Mouse (Mus musculus) gastrocnemius, postnatal 36 days (tissue): ENCODE measurements around the gene Fam208a. TPM values are rescaled to one million over a fixed set of nuclear protein-coding genes. Genes with fewer than 3 reads are reported as not detected.

Experiments
- microRNA-seq, 2 experiments: library from miRNA; unstranded; fragments of <30 nt; microRNA quantifications; one replicate each; pipeline ENCODE4 v1.2.0; 2021
- total RNA-seq, 2 experiments: library from RNA; stranded (reverse); gene quantifications; 2 replicates each; pipeline ENCODE4 v1.2.3; 2021

Gene Fam208a
- total RNA-seq, 2 experiments from 2014 or later = 4.5 to 4.9 TPM

Small RNA genes lying within 50 kb of the gene (microRNA-seq; reads per million reads assigned to microRNA genes)
- gene Gm23633 = 0 reads per million in 2 experiments

Other genes with a start within 250 kb of the Fam208a start
- 1 to 10 TPM; 6.7 to 8.4 TPM for gene Ccdc66, start 79.6 kb downstream of the Fam208a start, total RNA-seq
- under 1 TPM; 0.52 to 0.66 TPM for gene Erc2, start 193.6 kb downstream of the Fam208a start, total RNA-seq